Mouse (Mus musculus) liver, embryonic 14 days (tissue): Measurements from ENCODE around the gene Gm13277. TPM values are rescaled to one million over a fixed set of nuclear protein-coding genes. Genes with fewer than 3 reads are reported as not detected.

Source experiments
- polyA plus RNA-seq: library from polyadenylated mRNA; depleted of rRNA; stranded (reverse); fragments of >200 nt; gene quantifications from 2 replicates; pipeline ENCODE4 v1.2.3, GENCODE M21; 2012; rRNA removed

Gene Gm13277
- polyA plus RNA-seq = not detected in 2 replicates

GRCm38 (mm10) chr4:88788402-88788801 is at the start of gene Gm13277:
Gene Gm13277, plus strand, starts transcription at chr4:88788632.

GRCm38 (mm10) chr4:88754818-88755340 is 33.6 kb upstream of the Gm13277 start, which contains the start of gene Gm13271:
Gene Gm13271, plus strand, starts transcription at chr4:88754868.

GRCm38 (mm10) chr4:88759610-88760268 is 28.7 kb upstream of the Gm13277 start, which contains the start of gene Gm13283:
Gene Gm13283, plus strand, starts transcription at chr4:88760119.

GRCm38 (mm10) chr4:88773534-88773933 is 14.9 kb upstream of the Gm13277 start, which contains the start of gene Gm13290:
Gene Gm13290, plus strand, starts transcription at chr4:88773834.

GRCm38 (mm10) chr4:88776622-88777021 is 11.8 kb upstream of the Gm13277 start, which contains the start of gene Gm13289:
Gene Gm13289, plus strand, starts transcription at chr4:88776922.

GRCm38 (mm10) chr4:88779550-88779949 is 8.9 kb upstream of the Gm13277 start, which contains the start of gene Gm13272:
Gene Gm13272, plus strand, starts transcription at chr4:88779850.

GRCm38 (mm10) chr4:88781831-88782230 is 6.6 kb upstream of the Gm13277 start, which contains the start of gene Ifnz:
Gene Ifnz, plus strand, starts transcription at chr4:88782131.

GRCm38 (mm10) chr4:88785409-88785808 is 3.0 kb upstream of the Gm13277 start, which contains the start of gene Gm13276:
Gene Gm13276, plus strand, starts transcription at chr4:88785709.

GRCm38 (mm10) chr4:88791250-88791649 is 2.8 kb downstream of the Gm13277 start, which contains the start of gene Gm13278:
Gene Gm13278, plus strand, starts transcription at chr4:88791550.

GRCm38 (mm10) chr4:88793936-88794675 is 5.7 kb downstream of the Gm13277 start, which contains the start of gene Gm13275:
Gene Gm13275, plus strand, starts transcription at chr4:88794487.

GRCm38 (mm10) chr4:88797097-88797496 is 8.7 kb downstream of the Gm13277 start, which contains the start of gene Gm13279:
Gene Gm13279, plus strand, starts transcription at chr4:88797397.

GRCm38 (mm10) chr4:88799365-88799764 is 10.9 kb downstream of the Gm13277 start, which contains the start of gene Gm13285:
Gene Gm13285, plus strand, starts transcription at chr4:88799665.

GRCm38 (mm10) chr4:88802954-88803353 is 14.5 kb downstream of the Gm13277 start, which contains the start of gene Gm13287:
Gene Gm13287, plus strand, starts transcription at chr4:88803254.

GRCm38 (mm10) chr4:88805231-88805630 is 16.8 kb downstream of the Gm13277 start, which contains the start of gene Gm13288:
Gene Gm13288, plus strand, starts transcription at chr4:88805531.

GRCm38 (mm10) chr4:88815928-88816327 is 27.5 kb downstream of the Gm13277 start, which contains the start of gene Ifna7:
Gene Ifna7, plus strand, starts transcription at chr4:88816228.

GRCm38 (mm10) chr4:88819659-88820058 is 31.2 kb downstream of the Gm13277 start, which contains the start of gene Ifna11:
Gene Ifna11, plus strand, starts transcription at chr4:88819959.

GRCm38 (mm10) chr4:88827116-88827515 is 38.7 kb downstream of the Gm13277 start, which contains the start of gene Ifna6:
Gene Ifna6, plus strand, starts transcription at chr4:88827416.

GRCm38 (mm10) chr4:88835225-88835624 is 46.8 kb downstream of the Gm13277 start, which contains the start of gene Ifna5:
Gene Ifna5, plus strand, starts transcription at chr4:88835525.

